Mouse (Mus musculus) small intestine, adult 2 months (tissue): ENCODE data around the gene Rab11fip4.

Experiments used
- CTCF ChIP-seq: fragments of 200-500 bp; IDR thresholded peaks from 2 replicates; pipeline ENCODE4 v1.5.1; 2012; ENCODE audit warnings: low read depth, mild to moderate bottlenecking, control low read depth, inconsistent platforms, low read length, moderate library complexity, mixed read lengths; ENCODE audit not compliant: insufficient replicate concordance, insufficient read length; ENCODE audit errors: extremely low read depth
- POLR2A ChIP-seq: fragments of 200-500 bp; IDR thresholded peaks from 2 replicates; pipeline ENCODE4 v1.6.1; 2012; ENCODE audit warnings: low read depth, mild to moderate bottlenecking, control low read depth, inconsistent platforms, low read length, moderate library complexity

DNA sequence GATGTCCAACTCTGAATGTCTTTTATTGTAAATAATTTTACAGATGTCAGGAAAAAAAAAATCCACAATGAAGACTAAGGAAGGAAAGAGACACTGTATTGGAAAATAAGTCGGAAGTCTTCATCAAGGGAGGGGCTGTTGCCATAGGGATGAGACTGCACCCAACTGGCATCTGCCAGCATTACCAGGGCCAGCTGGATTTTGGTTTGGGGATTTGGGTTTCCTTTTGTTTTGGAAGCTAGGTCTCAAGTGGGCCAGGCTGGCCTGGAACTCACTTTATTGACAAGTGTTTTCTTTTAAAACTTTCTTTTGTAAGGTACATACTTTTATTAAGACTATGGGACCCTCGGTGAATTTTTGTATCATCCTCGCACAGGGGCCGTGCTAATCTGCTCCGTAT is 47.7 kb downstream of the Rab11fip4 start:
- no peak for TF ChIP-seq CTCF
- no peak for TF ChIP-seq POLR2A
